Mouse (Mus musculus) B cell, adult 2 months (primary cell): Measurements from ENCODE around the gene Etnk2.

Experiments
- DNase-seq, 2 experiments: peaks; one replicate each; pipeline ENCODE4 v3.0.0; 2022

Etnk2 gene

DNA sequence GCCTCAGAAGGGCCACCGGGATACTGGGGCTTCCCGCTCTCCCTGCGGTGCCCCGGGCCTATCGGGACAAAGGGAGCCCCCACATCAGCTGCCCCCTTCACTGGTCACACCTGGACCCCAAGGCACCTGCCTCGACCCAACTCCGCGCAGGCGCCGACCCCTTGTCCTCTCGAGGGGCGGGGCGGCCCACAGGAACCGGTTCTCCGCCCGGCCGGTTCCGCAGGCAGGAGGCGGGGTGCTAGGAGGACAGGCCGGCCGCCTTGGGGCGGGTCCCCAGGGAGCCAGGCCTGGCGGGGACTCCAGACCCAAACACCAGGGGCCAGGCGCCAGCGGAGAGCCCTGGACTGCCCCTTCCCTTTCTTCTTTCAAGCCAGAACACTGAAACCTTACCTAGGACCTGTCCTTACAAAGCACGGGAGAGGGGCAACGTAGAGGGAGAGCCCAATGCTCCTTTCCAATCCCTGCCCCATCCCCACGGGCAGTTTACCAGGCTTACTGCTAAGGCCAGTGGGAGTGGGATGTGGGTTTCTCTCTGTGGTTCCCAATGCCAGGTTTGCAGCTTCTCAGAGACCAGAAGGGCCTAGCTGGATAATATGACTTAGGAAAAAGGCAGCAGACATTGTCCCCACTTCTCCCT, 54.9 kb downstream of the Etnk2 start:
- peak; percentile 83 to 85 for DNase-seq

- DNase-seq: no peak
These were observed 55.9 kb downstream of the Etnk2 start for GRCm38 (mm10) chr1:133419178-133419834.

GRCm38 (mm10) chr1:133420491-133420890, 57.1 kb downstream of the Etnk2 start:
- no peak for DNase-seq

- DNase-seq: no peak
These were observed 57.7 kb downstream of the Etnk2 start for GRCm38 (mm10) chr1:133421061-133421460.

DNA sequence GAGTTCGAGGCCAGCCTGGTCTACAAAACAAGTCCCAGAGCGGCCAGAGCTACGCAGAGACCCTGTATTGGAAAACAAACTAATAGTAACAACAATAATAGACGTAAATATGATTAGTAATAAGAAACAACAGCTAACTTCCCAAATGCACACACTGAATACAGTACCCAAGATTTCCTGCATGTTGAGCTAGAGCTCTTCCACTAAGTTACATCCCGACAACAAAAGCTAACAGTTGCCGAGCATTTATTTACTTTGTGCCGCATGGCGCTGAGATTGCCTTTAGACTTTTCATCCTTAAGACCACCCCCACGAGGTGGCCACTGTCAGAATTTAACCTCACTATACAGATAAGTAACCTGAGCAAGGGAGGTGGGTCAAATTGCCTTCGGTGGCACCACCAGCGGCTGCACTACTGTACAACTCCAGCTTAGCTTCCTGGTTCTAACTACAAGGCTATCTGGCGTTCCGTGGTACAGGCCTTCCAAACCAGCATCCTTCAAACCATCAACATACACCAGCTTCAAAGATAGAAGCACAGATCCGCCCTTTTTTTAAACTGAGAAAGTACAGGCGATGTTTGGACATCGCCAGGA, 58.7 kb downstream of the Etnk2 start:
- DNase-seq: no peak

DNA sequence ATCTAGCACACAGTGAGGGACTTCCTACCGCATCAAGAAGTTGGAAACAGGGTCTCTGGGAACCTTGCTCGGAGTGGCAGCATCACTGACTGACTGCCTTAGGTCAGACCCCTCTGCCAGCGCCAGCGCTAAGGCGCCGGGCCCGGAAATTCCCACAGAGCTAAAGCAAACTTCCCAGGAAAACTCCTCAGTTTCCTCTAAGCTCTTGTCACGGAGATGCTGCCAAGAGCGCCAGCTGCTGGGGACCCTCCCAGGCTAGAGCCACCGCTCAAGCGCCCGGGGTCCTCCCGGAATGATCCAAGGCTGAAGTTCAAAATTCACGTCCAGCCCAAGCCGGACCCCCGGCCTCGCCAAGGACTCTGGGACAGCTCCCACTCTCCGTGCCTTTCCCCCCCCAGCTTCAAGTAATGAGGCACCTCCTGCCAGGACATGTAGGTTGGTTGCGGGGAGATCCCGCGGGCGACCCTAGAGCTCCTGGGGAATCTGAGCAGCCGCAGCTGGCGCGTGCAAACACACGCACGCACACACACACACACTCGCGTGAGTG, 59.3 kb downstream of the Etnk2 start:
- peak; percentile 17 to 25 for DNase-seq

DNA sequence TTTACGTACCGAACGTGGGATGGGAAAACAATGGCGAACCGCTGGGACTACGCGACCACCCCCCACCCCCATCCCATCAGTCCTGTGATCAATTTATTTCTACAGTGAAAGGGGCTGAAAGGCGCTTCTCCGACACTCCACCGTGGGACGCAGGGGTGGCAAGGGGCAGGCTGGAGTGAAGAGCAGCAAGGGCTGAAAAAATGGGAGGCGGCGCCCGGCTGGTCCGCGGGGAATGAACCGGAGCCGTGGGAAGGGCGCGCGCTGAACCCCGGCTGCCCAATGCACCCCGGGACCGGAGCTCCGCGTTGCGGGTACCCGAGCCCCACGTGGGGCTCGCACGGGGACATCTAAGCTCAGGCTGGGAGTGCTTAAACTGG, 59.8 kb downstream of the Etnk2 start:
- DNase-seq: no peak

GRCm38 (mm10) chr1:133423543-133424480, 60.4 kb downstream of the Etnk2 start, which contains the start of gene Sox13:
Gene Sox13, minus strand, starts transcription at chr1:133424377.
- peak; percentile 19 to 38 for DNase-seq

GRCm38 (mm10) chr1:133424547-133425140, 61.3 kb downstream of the Etnk2 start:
- DNase-seq: no peak
